25 mouse cellular contexts compared by ENCODE assay signal in the genomic region with DNA sequence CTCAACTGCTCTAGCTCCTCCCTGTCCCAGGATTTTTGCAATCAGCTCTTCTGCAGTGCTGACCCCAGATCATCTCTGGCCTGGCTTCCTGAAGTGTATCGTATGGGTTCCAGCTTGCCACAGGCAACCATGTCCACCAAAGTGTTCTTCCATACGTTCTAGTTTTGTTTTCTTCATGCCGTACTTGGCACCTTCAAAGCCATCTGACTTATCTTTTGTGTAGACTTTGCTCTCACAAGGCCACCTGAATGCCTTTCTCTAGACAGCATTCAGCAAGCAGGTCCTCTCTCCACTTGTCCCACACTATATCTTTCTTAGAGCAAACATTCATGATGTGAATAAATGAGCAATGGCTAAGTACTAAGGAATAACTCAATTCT. TPM values are rescaled to one million over a fixed set of nuclear protein-coding genes. Genes with fewer than 3 reads are reported as not detected.
A peak's percentile ranks its signal among the peaks of the same experiment; 100 is the strongest.
DNase-seq lines count a peak whose midpoint lies in the region; ATAC-seq and TF ChIP-seq lines count a peak whose summit lies in the region.
"Had no signal": no experiment of that assay in that cellular context is flagged by ENCODE, and none has a peak within 500 bp of the region (broad histone marks: within the 10 kb centered on the region; RNA-seq: fewer than 3 reads in every experiment).

No protein-coding gene starts in this region.

- H3K9ac ChIP-seq in liver, embryonic 16.5 days (ENCODE audit: low read depth, low read length): no peak overlapping the region
- no peak overlapping the region for H3K9ac ChIP-seq in liver, embryonic 12.5 days
- H3K9ac ChIP-seq in intestine, embryonic 15.5 days: no peak overlapping the region
- H3K9ac ChIP-seq in intestine, embryonic 16.5 days (ENCODE audit: low read depth, low read length): no peak overlapping the region
- H3K9ac ChIP-seq: embryonic facial prominence, embryonic 12.5 days; forebrain, embryonic 13.5 days; forebrain, embryonic 15.5 days had no signal

- no peak overlapping the region for H3K27ac ChIP-seq in liver, embryonic 16.5 days (ENCODE audit: low read length)
- H3K27ac ChIP-seq in liver, embryonic 12.5 days: no peak overlapping the region
- H3K27ac ChIP-seq in intestine, embryonic 15.5 days: no peak overlapping the region
- H3K27ac ChIP-seq in intestine, embryonic 16.5 days (ENCODE audit: low read length): peak overlapping the region; percentile 17; the same call in 1 of the 2 replicates
- H3K27ac ChIP-seq in small intestine, adult 2 months (ENCODE audit: insufficient read depth, low read depth, low read length): peak overlapping the region; percentile 80
- H3K27ac ChIP-seq: embryonic facial prominence, embryonic 10.5 days; embryonic facial prominence, embryonic 12.5 days; forebrain, embryonic 13.5 days; forebrain, embryonic 15.5 days had no signal

- DNase-seq in frontal cortex, postnatal 25 days (ENCODE audit: low spot score in 2 of 2): no peak
- DNase-seq in ovary, postnatal 14 days (ENCODE audit: low spot score): no peak
- DNase-seq in left cerebral cortex, adult 11 months (ENCODE audit: low spot score): no peak
- DNase-seq: adrenal gland, adult 2 months; adrenal gland, postnatal 10 days; adrenal gland, postnatal 25 days; cerebellum, adult 11 months; cerebellum, adult 18-20 months; cerebellum, adult 8-10 months; cerebellum, adult 9-11 months; cerebellum, postnatal 14 days; cerebellum, postnatal 36 days had no signal

- no peak for TF ChIP-seq CTCF in small intestine, adult 2 months (IDR thresholded peaks at IDR 0.05; ENCODE audit: extremely low read depth, insufficient read length, insufficient replicate concordance, low read depth, low read length)

- no peaks in the 10 kb centered on the region for H3K4me1 ChIP-seq in liver, embryonic 16.5 days (ENCODE audit: control insufficient read depth, low read depth, low read length)
- H3K4me1 ChIP-seq in liver, embryonic 12.5 days: no peaks in the 10 kb centered on the region
- no peaks in the 10 kb centered on the region for H3K4me1 ChIP-seq in intestine, embryonic 15.5 days (replicated peaks)
- H3K4me1 ChIP-seq in intestine, embryonic 16.5 days (ENCODE audit: control insufficient read depth, insufficient read depth, low read length): peaks cover 4% of the 10 kb centered on the region; the same call in 1 of the 2 replicates
- peaks cover 17% of the 10 kb centered on the region; the same call in 1 of the 2 replicates for H3K4me1 ChIP-seq in small intestine, adult 2 months (ENCODE audit: control insufficient read depth, insufficient read depth, insufficient read length, low read length)
- H3K4me1 ChIP-seq: embryonic facial prominence, embryonic 10.5 days; embryonic facial prominence, embryonic 12.5 days; forebrain, embryonic 13.5 days; forebrain, embryonic 15.5 days had no signal

- no peak for TF ChIP-seq POLR2A in small intestine, adult 2 months (IDR thresholded peaks at IDR 0.05; ENCODE audit: low read depth, low read length)

- no peak overlapping the region for H3K4me3 ChIP-seq in liver, embryonic 16.5 days (ENCODE audit: low read depth, low read length)
- no peak overlapping the region for H3K4me3 ChIP-seq in liver, embryonic 12.5 days
- H3K4me3 ChIP-seq in intestine, embryonic 15.5 days (replicated peaks): no peak overlapping the region
- H3K4me3 ChIP-seq in intestine, embryonic 16.5 days (ENCODE audit: low read length): no peak overlapping the region
- H3K4me3 ChIP-seq in small intestine, adult 2 months (ENCODE audit: low read depth, low read length): no peak overlapping the region
- H3K4me3 ChIP-seq: embryonic facial prominence, embryonic 10.5 days; embryonic facial prominence, embryonic 12.5 days; forebrain, embryonic 13.5 days; forebrain, embryonic 15.5 days had no signal

- H3K4me2 ChIP-seq in liver, embryonic 16.5 days (ENCODE audit: low read depth, low read length): no peak overlapping the region
- no peak overlapping the region for H3K4me2 ChIP-seq in liver, embryonic 12.5 days
- H3K4me2 ChIP-seq in intestine, embryonic 15.5 days (replicated peaks): no peak overlapping the region
- H3K4me2 ChIP-seq in intestine, embryonic 16.5 days (ENCODE audit: low read depth, low read length): no peak overlapping the region; the same call in 1 of the 2 replicates
- H3K4me2 ChIP-seq: embryonic facial prominence, embryonic 12.5 days; forebrain, embryonic 13.5 days; forebrain, embryonic 15.5 days had no signal

- ATAC-seq in liver, embryonic 16.5 days (ENCODE audit: low read depth): peak; percentile 24; the same call in 1 of the 2 replicates
- ATAC-seq in liver, embryonic 12.5 days: no peak
- ATAC-seq in intestine, embryonic 15.5 days: peak; percentile 48
- peak; percentile 61 for ATAC-seq in intestine, embryonic 16.5 days
- ATAC-seq: forebrain, embryonic 13.5 days; forebrain, embryonic 15.5 days had no signal

- H3K27me3 ChIP-seq in liver, embryonic 16.5 days (ENCODE audit: control insufficient read depth, insufficient read depth, low read depth, low read length): no peaks in the 10 kb centered on the region
- H3K27me3 ChIP-seq in liver, embryonic 12.5 days (replicated peaks): 0 out of 2 replicates have a peak, but pooled peaks cover 6% of the 10 kb centered on the region
- no peaks in the 10 kb centered on the region for H3K27me3 ChIP-seq in intestine, embryonic 15.5 days (replicated peaks)
- no peaks in the 10 kb centered on the region for H3K27me3 ChIP-seq in intestine, embryonic 16.5 days (replicated peaks; ENCODE audit: control insufficient read depth, insufficient read depth, low read length)
- H3K27me3 ChIP-seq in small intestine, adult 2 months (ENCODE audit: control insufficient read depth, insufficient read depth, low read length): no peaks in the 10 kb centered on the region
- H3K27me3 ChIP-seq: embryonic facial prominence, embryonic 12.5 days; forebrain, embryonic 13.5 days; forebrain, embryonic 15.5 days had no signal

- H3K36me3 ChIP-seq in liver, embryonic 16.5 days (ENCODE audit: control insufficient read depth, insufficient read depth): no peaks in the 10 kb centered on the region
- H3K36me3 ChIP-seq in liver, embryonic 12.5 days: no peaks in the 10 kb centered on the region
- no peaks in the 10 kb centered on the region for H3K36me3 ChIP-seq in intestine, embryonic 15.5 days
- no peaks in the 10 kb centered on the region for H3K36me3 ChIP-seq in intestine, embryonic 16.5 days (ENCODE audit: control insufficient read depth, insufficient read depth, low read length)
- H3K36me3 ChIP-seq in small intestine, adult 2 months (ENCODE audit: control insufficient read depth, insufficient read depth, low read length): no peaks in the 10 kb centered on the region
- H3K36me3 ChIP-seq: embryonic facial prominence, embryonic 10.5 days; embryonic facial prominence, embryonic 12.5 days; forebrain, embryonic 15.5 days had no signal

- 58% methylated on average over 3 of the region's 3 CpGs for WGBS in liver, embryonic 16.5 days (ENCODE audit: insufficient replicate concordance)
- 66% methylated on average over 3 of the region's 3 CpGs for WGBS in liver, embryonic 12.5 days (ENCODE audit: insufficient replicate concordance)
- 70% methylated on average over 3 of the region's 3 CpGs for WGBS in intestine, embryonic 15.5 days
- 62% methylated on average over 3 of the region's 3 CpGs for WGBS in intestine, embryonic 16.5 days
- WGBS in small intestine, adult 2 months: 22% methylated on average over 3 of the region's 3 CpGs

- no peaks in the 10 kb centered on the region for H3K9me3 ChIP-seq in liver, embryonic 16.5 days (replicated peaks; ENCODE audit: control insufficient read depth, low read length)
- H3K9me3 ChIP-seq in liver, embryonic 12.5 days (replicated peaks): no peaks in the 10 kb centered on the region
- H3K9me3 ChIP-seq in intestine, embryonic 15.5 days: no peaks in the 10 kb centered on the region
- H3K9me3 ChIP-seq in intestine, embryonic 16.5 days (ENCODE audit: control insufficient read depth, low read length): no peaks in the 10 kb centered on the region
- H3K9me3 ChIP-seq: embryonic facial prominence, embryonic 10.5 days; embryonic facial prominence, embryonic 12.5 days; forebrain, embryonic 13.5 days; forebrain, embryonic 15.5 days had no signal

RNA-seq across cellular contexts. Expression of gene Cym, which starts 4.4 kb away (rescaled TPM):
- 0.07 and 7.3 TPM in 2 replicates for polyA plus RNA-seq in liver, embryonic 16.5 days (2015; fragmentation: Nextera tagmentation; extraction: Ambion mirVana)
- not detected in 2 replicates for polyA plus RNA-seq in liver, embryonic 12.5 days (2016; fragmentation: Nextera tagmentation; extraction: Ambion mirVana)
- 11.4 and 133 TPM in 2 replicates for polyA plus RNA-seq in intestine, embryonic 15.5 days (2015; fragmentation: Nextera tagmentation; extraction: Ambion mirVana)
- 7.6 and 10.5 TPM in 2 replicates for polyA plus RNA-seq in intestine, embryonic 16.5 days (2015; fragmentation: Nextera tagmentation; extraction: Ambion mirVana)
- 6.5 and 11.9 TPM in 2 replicates for polyA plus RNA-seq in small intestine, adult 2 months (2012; rRNA removed)
- polyA plus RNA-seq: C2C12; embryonic facial prominence, embryonic 14.5 days; forebrain, embryonic 11.5 days had no signal

RNA-seq across cellular contexts. Expression of gene A630076J17Rik, which starts 13.3 kb away (rescaled TPM):
- polyA plus RNA-seq in liver, embryonic 16.5 days (2015; fragmentation: Nextera tagmentation; extraction: Ambion mirVana): not detected in 2 replicates
- polyA plus RNA-seq in liver, embryonic 12.5 days (2016; fragmentation: Nextera tagmentation; extraction: Ambion mirVana): not detected in 2 replicates
- 0.13 TPM in 1 of 2 replicates, not detected in the other for polyA plus RNA-seq in intestine, embryonic 15.5 days (2015; fragmentation: Nextera tagmentation; extraction: Ambion mirVana)
- not detected in 2 replicates for polyA plus RNA-seq in intestine, embryonic 16.5 days (2015; fragmentation: Nextera tagmentation; extraction: Ambion mirVana)
- polyA plus RNA-seq in small intestine, adult 2 months (2012; rRNA removed): not detected in 2 replicates
- polyA plus RNA-seq: adrenal gland, adult 2 months; brain, embryonic 14.5 days; embryonic facial prominence, embryonic 10.5 days; embryonic facial prominence, embryonic 12.5 days; embryonic facial prominence, embryonic 14.5 days; forebrain, embryonic 11.5 days; forebrain, embryonic 13.5 days; forebrain, embryonic 15.5 days had no signal

RNA-seq across cellular contexts. Expression of gene Prok1, which starts 22.4 kb away (rescaled TPM):
- 0.05 and 0.06 TPM in 2 replicates for polyA plus RNA-seq in liver, embryonic 16.5 days (2015; fragmentation: Nextera tagmentation; extraction: Ambion mirVana)
- polyA plus RNA-seq in liver, embryonic 12.5 days (2016; fragmentation: Nextera tagmentation; extraction: Ambion mirVana): not detected in 2 replicates
- not detected in 2 replicates for polyA plus RNA-seq in intestine, embryonic 15.5 days (2015; fragmentation: Nextera tagmentation; extraction: Ambion mirVana)
- 0.04 and 0.13 TPM in 2 replicates for polyA plus RNA-seq in intestine, embryonic 16.5 days (2015; fragmentation: Nextera tagmentation; extraction: Ambion mirVana)
- not detected in 2 replicates for polyA plus RNA-seq in small intestine, adult 2 months (2012; rRNA removed)
- polyA plus RNA-seq: adrenal gland, adult 2 months; C2C12; embryonic facial prominence, embryonic 10.5 days; embryonic facial prominence, embryonic 12.5 days; embryonic facial prominence, embryonic 14.5 days; forebrain, embryonic 11.5 days; forebrain, embryonic 13.5 days; forebrain, embryonic 15.5 days had no signal

RNA-seq across cellular contexts. Expression of gene Kcna10, which starts 34.2 kb away (rescaled TPM):
- not detected in 2 replicates for polyA plus RNA-seq in liver, embryonic 16.5 days (2015; fragmentation: Nextera tagmentation; extraction: Ambion mirVana)
- not detected in 2 replicates for polyA plus RNA-seq in liver, embryonic 12.5 days (2016; fragmentation: Nextera tagmentation; extraction: Ambion mirVana)
- not detected in 2 replicates for polyA plus RNA-seq in intestine, embryonic 15.5 days (2015; fragmentation: Nextera tagmentation; extraction: Ambion mirVana)
- polyA plus RNA-seq in intestine, embryonic 16.5 days (2015; fragmentation: Nextera tagmentation; extraction: Ambion mirVana): not detected in 2 replicates
- polyA plus RNA-seq in small intestine, adult 2 months (2012; rRNA removed): not detected in 2 replicates
- polyA plus RNA-seq: adrenal gland, adult 2 months; brain, embryonic 14.5 days; C2C12; embryonic facial prominence, embryonic 10.5 days; embryonic facial prominence, embryonic 12.5 days; embryonic facial prominence, embryonic 14.5 days; forebrain, embryonic 11.5 days; forebrain, embryonic 13.5 days; forebrain, embryonic 15.5 days had no signal

Comparison
In these comparisons a context has a peak if more than half of its experiments do, and no peak if none do; other contexts are left out.
1. H3K27ac ChIP-seq: peak in intestine, embryonic 16.5 days (single experiment) and small intestine, adult 2 months (single experiment); none in liver, embryonic 16.5 days (single experiment), liver, embryonic 12.5 days (single experiment) and intestine, embryonic 15.5 days (single experiment).